Mouse (Mus musculus): ENCODE data around the gene Ccdc171. TPM values are rescaled to one million over a fixed set of nuclear protein-coding genes. Genes with fewer than 3 reads are reported as not detected.

The Ccdc171 gene
- total and polyA plus RNA-seq, 2 experiments, result 1.4 to 6.8 TPM

DNA sequence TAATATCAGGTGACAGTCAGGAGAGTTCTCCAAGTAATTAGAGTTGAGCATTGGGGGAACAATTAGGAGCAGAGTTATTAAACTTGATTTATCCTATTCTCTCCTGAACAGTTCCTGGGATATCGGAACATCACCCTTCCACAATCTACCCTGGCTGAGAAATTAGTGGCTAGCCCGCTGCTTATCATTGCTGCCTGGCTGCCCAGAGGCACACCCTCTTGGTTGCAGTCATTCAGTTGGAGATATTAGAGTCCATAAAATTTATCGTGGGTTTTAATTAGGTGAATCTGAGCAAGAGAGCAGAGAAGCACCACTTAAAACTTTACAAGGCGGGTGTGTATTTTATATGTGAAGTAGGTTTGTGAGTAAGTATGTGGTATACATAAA lies 214.5 kb downstream of the Ccdc171 start:
- TF ChIP-seq POLR2A (IDR thresholded peaks at IDR 0.05; ENCODE audit: extremely low read depth, insufficient read depth, low read length), result no peak
- no peak for TF ChIP-seq CTCF (IDR thresholded peaks at IDR 0.05; ENCODE audit: low read depth, low read length)
- Histone ChIP-seq H3K27me3 (ENCODE audit: control insufficient read depth, insufficient read depth, low read length) (no peaks in the 10 kb centered on the region), H3K27ac (replicated peaks; ENCODE audit: insufficient read depth, low read depth, low read length) (no peak overlapping the region), H3K36me3 (ENCODE audit: control insufficient read depth, insufficient read depth, low read length) (no peaks in the 10 kb centered on the region; the same call in 1 of the 2 replicates), H3K79me2 (ENCODE audit: control insufficient read depth, insufficient read depth, low read length) (no peaks in the 10 kb centered on the region), H3K4me3 (ENCODE audit: insufficient read depth, low read depth, low read length) (no peak overlapping the region), H3K4me1 (ENCODE audit: control insufficient read depth, insufficient read depth, low read length) (no peaks in the 10 kb centered on the region), H3K9ac (ENCODE audit: low read depth, low read length) (no peak overlapping the region)
- 91% methylated on average over 4 of the region's 4 CpGs for WGBS
- no peak for DNase-seq (ENCODE audit: extremely low read depth, low read depth, low spot score)

DNA sequence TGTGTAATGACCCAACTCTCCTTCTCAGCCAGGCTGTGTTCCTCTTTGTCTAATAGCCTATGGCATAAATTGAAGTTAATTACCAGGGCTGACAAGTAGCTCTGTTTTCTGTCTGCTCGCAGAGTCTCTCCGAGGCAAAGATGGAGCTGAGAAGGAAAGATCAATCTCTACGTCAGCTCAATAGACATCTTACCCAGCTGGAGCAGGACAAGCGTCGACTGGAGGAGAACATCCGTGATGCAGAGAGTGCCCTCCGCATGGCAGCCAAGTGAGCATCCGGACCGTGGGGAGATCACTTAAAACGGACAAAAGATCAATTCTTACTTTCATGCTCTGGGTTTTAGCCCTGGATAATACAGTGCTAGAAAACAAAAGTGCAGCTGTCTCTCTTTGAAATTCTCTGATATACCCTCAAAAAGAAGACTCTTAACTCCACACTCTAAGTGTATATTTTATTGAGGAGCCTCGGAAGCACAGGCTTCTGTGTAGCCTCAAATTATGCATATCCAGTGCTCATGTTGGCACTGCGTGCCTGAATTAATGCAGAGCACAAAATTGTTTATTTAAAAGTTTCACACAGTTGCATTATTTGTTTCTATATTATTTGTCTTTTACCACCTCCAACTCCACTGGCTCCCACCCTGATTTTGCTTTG lies 217.6 kb downstream of the Ccdc171 start:
- Histone ChIP-seq H3K27ac (replicated peaks; ENCODE audit: insufficient read depth, low read depth, low read length) (no peak overlapping the region), H3K4me3 (ENCODE audit: insufficient read depth, low read depth, low read length) (no peak overlapping the region), H3K27me3 (ENCODE audit: control insufficient read depth, insufficient read depth, low read length) (no peaks in the 10 kb centered on the region), H3K36me3 (ENCODE audit: control insufficient read depth, insufficient read depth, low read length) (no peaks in the 10 kb centered on the region; the same call in 1 of the 2 replicates), H3K4me1 (ENCODE audit: control insufficient read depth, insufficient read depth, low read length) (no peaks in the 10 kb centered on the region), H3K9ac (ENCODE audit: low read depth, low read length) (no peak overlapping the region), H3K79me2 (ENCODE audit: control insufficient read depth, insufficient read depth, low read length) (no peaks in the 10 kb centered on the region)
- 88% methylated on average over 12 of the region's 12 CpGs for WGBS
- TF ChIP-seq POLR2A (IDR thresholded peaks at IDR 0.05; ENCODE audit: extremely low read depth, insufficient read depth, low read length) (no peak), CTCF (IDR thresholded peaks at IDR 0.05; ENCODE audit: low read depth, low read length) (no peak)
- no peak for DNase-seq (ENCODE audit: extremely low read depth, low read depth, low spot score)

DNA sequence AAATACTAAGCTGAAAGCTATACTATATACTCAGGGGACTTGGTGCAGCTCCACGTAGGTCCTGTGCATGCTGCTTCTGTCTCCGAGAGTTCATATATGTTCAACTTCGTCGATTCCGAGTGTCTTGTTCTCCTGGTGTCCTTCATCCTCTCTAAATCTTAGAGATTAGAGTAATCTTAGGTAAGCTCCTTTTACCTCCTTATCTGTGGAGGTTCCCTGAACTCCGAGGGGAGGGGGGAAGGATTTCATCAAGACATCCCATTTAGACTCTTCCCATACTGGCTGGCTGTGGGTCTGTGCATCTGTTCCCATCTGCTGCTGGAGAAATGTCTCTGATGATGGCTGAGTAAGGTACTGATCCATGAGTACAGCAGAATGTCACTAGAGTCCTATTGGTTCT lies 249.8 kb downstream of the Ccdc171 start:
- WGBS, result 95% methylated on average over 6 of the region's 6 CpGs
- TF ChIP-seq CTCF (IDR thresholded peaks at IDR 0.05; ENCODE audit: low read depth, low read length) (no peak), POLR2A (IDR thresholded peaks at IDR 0.05; ENCODE audit: extremely low read depth, insufficient read depth, low read length) (no peak)
- no peaks in the 10 kb centered on the region for H3K36me3 ChIP-seq (ENCODE audit: control insufficient read depth, insufficient read depth, low read length)
- H3K27ac ChIP-seq (replicated peaks; ENCODE audit: insufficient read depth, low read depth, low read length), result no peak overlapping the region
- no peaks in the 10 kb centered on the region for H3K27me3 ChIP-seq (ENCODE audit: control insufficient read depth, insufficient read depth, low read length)
- H3K79me2 ChIP-seq (ENCODE audit: control insufficient read depth, insufficient read depth, low read length), result no peaks in the 10 kb centered on the region
- no peak overlapping the region for H3K9ac ChIP-seq (ENCODE audit: low read depth, low read length)
- no peaks in the 10 kb centered on the region for H3K4me1 ChIP-seq (ENCODE audit: control insufficient read depth, insufficient read depth, low read length)
- H3K4me3 ChIP-seq (ENCODE audit: insufficient read depth, low read depth, low read length), result no peak overlapping the region
- DNase-seq (ENCODE audit: extremely low read depth, low read depth, low spot score), result no peak

DNA sequence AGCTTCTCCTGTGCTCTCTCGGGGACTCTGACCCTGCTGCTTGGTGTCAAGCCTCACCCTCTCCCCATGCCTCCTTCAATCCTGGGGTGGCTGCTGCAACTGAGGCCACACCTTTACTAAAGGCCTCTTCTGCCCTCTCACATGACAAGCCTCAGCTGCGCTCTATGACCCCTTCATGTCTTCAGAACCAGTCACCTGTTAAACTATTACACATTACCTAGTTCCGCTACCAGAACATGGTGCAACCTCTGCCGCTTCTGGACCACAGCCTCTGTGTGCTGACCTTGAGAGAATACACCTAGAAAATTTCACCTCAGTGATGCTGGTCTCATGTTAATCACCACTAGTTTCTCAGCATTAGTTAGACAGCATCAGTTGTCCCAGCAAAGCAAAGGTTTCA lies 254.7 kb downstream of the Ccdc171 start:
- H3K4me3 ChIP-seq (ENCODE audit: insufficient read depth, low read depth, low read length), result no peak overlapping the region
- no peak for DNase-seq (ENCODE audit: extremely low read depth, low read depth, low spot score)

DNA sequence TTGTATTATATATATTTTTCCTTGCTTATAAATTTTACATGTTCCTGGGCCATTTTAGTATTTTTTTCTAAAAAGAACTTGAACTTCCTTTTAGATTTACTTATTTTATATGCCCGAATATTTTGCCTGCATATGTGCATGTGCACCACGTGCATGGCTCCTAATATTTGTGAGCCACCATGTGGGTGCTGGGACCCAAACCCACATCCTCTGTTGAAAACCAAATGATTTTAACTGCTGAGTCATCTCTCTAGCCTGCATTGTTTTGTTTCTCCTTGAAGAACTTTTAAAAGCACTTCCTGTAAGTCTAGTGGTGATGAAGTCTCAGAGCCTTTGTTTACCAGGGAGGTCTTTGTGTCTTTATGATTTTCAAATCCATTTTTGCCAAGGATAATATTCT lies 259.8 kb downstream of the Ccdc171 start:
- no peak for DNase-seq (ENCODE audit: extremely low read depth, low read depth, low spot score)
- H3K79me2 ChIP-seq (ENCODE audit: control insufficient read depth, insufficient read depth, low read length), result no peaks in the 10 kb centered on the region
- H3K36me3 ChIP-seq (ENCODE audit: control insufficient read depth, insufficient read depth, low read length), result no peaks in the 10 kb centered on the region
- WGBS, result 82% methylated on average over 2 of the region's 2 CpGs
- TF ChIP-seq POLR2A (IDR thresholded peaks at IDR 0.05; ENCODE audit: extremely low read depth, insufficient read depth, low read length) (no peak), CTCF (IDR thresholded peaks at IDR 0.05; ENCODE audit: low read depth, low read length) (no peak)
- no peaks in the 10 kb centered on the region for H3K4me1 ChIP-seq (ENCODE audit: control insufficient read depth, insufficient read depth, low read length)
- H3K9ac ChIP-seq (ENCODE audit: low read depth, low read length), result no peak overlapping the region
- no peaks in the 10 kb centered on the region for H3K27me3 ChIP-seq (ENCODE audit: control insufficient read depth, insufficient read depth, low read length)
- H3K27ac ChIP-seq (replicated peaks; ENCODE audit: insufficient read depth, low read depth, low read length), result no peak overlapping the region
- no peak overlapping the region for H3K4me3 ChIP-seq (ENCODE audit: insufficient read depth, low read depth, low read length)

More for the DNA sequence above, 254.7 kb downstream of the Ccdc171 start:
- Histone ChIP-seq H3K79me2 (ENCODE audit: control insufficient read depth, insufficient read depth, low read length) (no peaks in the 10 kb centered on the region), H3K27ac (replicated peaks; ENCODE audit: insufficient read depth, low read depth, low read length) (no peak overlapping the region), H3K36me3 (ENCODE audit: control insufficient read depth, insufficient read depth, low read length) (no peaks in the 10 kb centered on the region), H3K27me3 (ENCODE audit: control insufficient read depth, insufficient read depth, low read length) (no peaks in the 10 kb centered on the region), H3K9ac (ENCODE audit: low read depth, low read length) (no peak overlapping the region), H3K4me1 (ENCODE audit: control insufficient read depth, insufficient read depth, low read length) (no peaks in the 10 kb centered on the region)
- TF ChIP-seq POLR2A (IDR thresholded peaks at IDR 0.05; ENCODE audit: extremely low read depth, insufficient read depth, low read length) (no peak), CTCF (IDR thresholded peaks at IDR 0.05; ENCODE audit: low read depth, low read length) (no peak)
- WGBS, result 98% methylated on average over 4 of the region's 4 CpGs

DNA sequence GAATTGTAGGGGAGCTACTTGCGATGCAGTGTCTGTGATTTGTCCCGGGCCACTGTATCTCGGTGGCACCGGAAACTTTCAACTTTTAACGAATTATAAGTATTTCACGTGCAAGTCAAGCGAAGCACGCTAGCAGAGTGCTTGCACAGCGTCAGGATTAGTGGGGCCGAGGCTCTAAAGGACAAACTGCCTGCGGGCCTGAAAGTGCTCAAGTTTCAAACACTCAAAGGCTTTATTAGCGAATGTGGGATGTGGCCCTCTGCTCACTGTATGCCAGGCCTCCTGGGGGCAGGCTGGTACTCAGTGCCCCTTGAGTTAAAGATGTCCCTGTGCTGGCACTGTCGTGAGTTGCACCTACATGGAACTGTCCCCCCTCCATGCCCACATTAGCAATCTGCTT lies 266.5 kb downstream of the Ccdc171 start:
- DNase-seq (ENCODE audit: extremely low read depth, low read depth, low spot score), result no peak
- H3K27me3 ChIP-seq (ENCODE audit: control insufficient read depth, insufficient read depth, low read length), result no peaks in the 10 kb centered on the region
- no peak for TF ChIP-seq POLR2A (IDR thresholded peaks at IDR 0.05; ENCODE audit: extremely low read depth, insufficient read depth, low read length)
- H3K9ac ChIP-seq (ENCODE audit: low read depth, low read length), result no peak overlapping the region
- no peaks in the 10 kb centered on the region for H3K36me3 ChIP-seq (ENCODE audit: control insufficient read depth, insufficient read depth, low read length)
- no peak overlapping the region for H3K27ac ChIP-seq (replicated peaks; ENCODE audit: insufficient read depth, low read depth, low read length)
- WGBS, result 68% methylated on average over 13 of the region's 13 CpGs
- H3K79me2 ChIP-seq (ENCODE audit: control insufficient read depth, insufficient read depth, low read length), result no peaks in the 10 kb centered on the region
- no peak overlapping the region for H3K4me3 ChIP-seq (ENCODE audit: insufficient read depth, low read depth, low read length)
- no peaks in the 10 kb centered on the region for H3K4me1 ChIP-seq (ENCODE audit: control insufficient read depth, insufficient read depth, low read length)

Data from liver, adult 2 months (tissue).